25 mouse cellular contexts compared by ENCODE assay signal in genomic region chr11:21041201-21041600, GRCm38 (mm10).
"Had no signal": no experiment of that assay in that cellular context is flagged by ENCODE, and none has a peak within 500 bp of the region (broad histone marks: within the 10 kb centered on the region; RNA-seq: fewer than 3 reads in every experiment).

No protein-coding gene starts in this region.

- H3K27ac ChIP-seq: heart, adult 2 months; hindbrain, embryonic 13.5 days; hindbrain, embryonic 15.5 days; hindbrain, postnatal 0 days; kidney, embryonic 15.5 days; kidney, postnatal 0 days; limb, embryonic 10.5 days; limb, embryonic 12.5 days; liver, embryonic 13.5 days; liver, embryonic 15.5 days had no signal

- H3K36me3 ChIP-seq: heart, embryonic 12.5 days; hindbrain, embryonic 13.5 days; hindbrain, embryonic 15.5 days; kidney, embryonic 15.5 days; limb, embryonic 10.5 days; limb, embryonic 12.5 days; liver, embryonic 13.5 days; liver, embryonic 15.5 days had no signal

- H3K27me3 ChIP-seq: heart, embryonic 12.5 days; hindbrain, embryonic 13.5 days; hindbrain, embryonic 15.5 days; kidney, embryonic 15.5 days; limb, embryonic 12.5 days; liver, embryonic 15.5 days had no signal

- H3K4me3 ChIP-seq: heart, adult 2 months; heart, embryonic 12.5 days; hindbrain, embryonic 13.5 days; hindbrain, embryonic 15.5 days; kidney, embryonic 15.5 days; limb, embryonic 10.5 days; limb, embryonic 12.5 days; liver, embryonic 13.5 days; liver, embryonic 15.5 days had no signal

- H3K9me3 ChIP-seq: heart, embryonic 12.5 days; hindbrain, embryonic 13.5 days; hindbrain, embryonic 15.5 days; kidney, embryonic 15.5 days; limb, embryonic 10.5 days; limb, embryonic 12.5 days; liver, embryonic 13.5 days; liver, embryonic 15.5 days had no signal

- H3K4me1 ChIP-seq: hindbrain, embryonic 15.5 days; limb, embryonic 10.5 days; limb, embryonic 12.5 days; liver, embryonic 13.5 days; liver, embryonic 15.5 days had no signal

- DNase-seq: gastrocnemius, postnatal 14 days; gastrocnemius, postnatal 36 days; heart, adult 2 months; heart, postnatal 10 days; heart, postnatal 36 days; kidney, adult 11 months; kidney, adult 2 months; kidney, adult 9 months; kidney, postnatal 14 days; kidney, postnatal 36 days; layer of hippocampus, adult 9-11 months; layer of hippocampus, postnatal 36 days; liver; liver, embryonic 13.5 days; liver, postnatal 0 days; lung, adult 2 months had no signal
